Mouse (Mus musculus) bone marrow, adult 2 months (tissue): ENCODE measurements around the gene Ankra2.

ENCODE experiments used
- CTCF ChIP-seq: fragments of 200-500 bp; IDR thresholded peaks from 2 replicates; pipeline ENCODE4 v1.5.1; 2011; ENCODE audit warnings: low read length, control low read depth; ENCODE audit not compliant: control insufficient read depth, insufficient read depth
- POLR2A ChIP-seq: fragments of 200-500 bp; IDR thresholded peaks from 2 replicates; pipeline ENCODE4 v1.6.1; 2011; ENCODE audit warnings: low read depth, mild to moderate bottlenecking, control low read depth, low read length, borderline replicate concordance; ENCODE audit not compliant: control insufficient read depth

- TF ChIP-seq CTCF (peak; percentile 53), POLR2A (no peak)
These were observed 22.8 kb upstream of the Ankra2 start for GRCm38 (mm10) chr13:98239978-98240641.
